Mouse (Mus musculus): Measurements from ENCODE around the gene Oxsm. TPM values are rescaled to one million over a fixed set of nuclear protein-coding genes. Genes with fewer than 3 reads are reported as not detected.

Oxsm gene
- total RNA-seq, 4 experiments from 2014 or later: 10.2 to 13.0 (median 12.2) TPM

- no peak for DNase-seq (ENCODE audit: low spot score in 2 of 2)
Observed at GRCm38 (mm10) chr14:16242193-16242815, 7.3 kb downstream of the Oxsm start.

DNA sequence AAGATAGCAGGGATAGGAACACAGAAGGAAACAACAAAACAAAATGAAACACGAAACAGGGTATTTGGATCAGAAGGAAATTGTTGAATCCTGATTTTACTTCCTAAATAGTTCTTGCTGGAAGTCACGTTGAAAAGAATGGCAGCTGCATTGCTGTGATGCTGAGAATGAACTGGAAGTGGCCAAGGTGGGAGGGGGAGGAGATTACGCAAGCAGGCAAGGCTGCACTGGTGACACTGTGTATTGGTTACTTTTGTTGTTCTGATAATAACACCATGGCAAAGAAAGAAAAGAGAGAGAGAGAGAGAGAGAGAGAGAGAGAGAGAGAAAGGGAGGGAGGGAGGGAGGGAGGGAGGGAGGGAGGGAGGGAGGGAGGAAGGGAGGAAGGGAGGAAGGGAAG lies 13.1 kb downstream of the Oxsm start:
- no peak for DNase-seq (ENCODE audit: low spot score in 2 of 2)

DNA sequence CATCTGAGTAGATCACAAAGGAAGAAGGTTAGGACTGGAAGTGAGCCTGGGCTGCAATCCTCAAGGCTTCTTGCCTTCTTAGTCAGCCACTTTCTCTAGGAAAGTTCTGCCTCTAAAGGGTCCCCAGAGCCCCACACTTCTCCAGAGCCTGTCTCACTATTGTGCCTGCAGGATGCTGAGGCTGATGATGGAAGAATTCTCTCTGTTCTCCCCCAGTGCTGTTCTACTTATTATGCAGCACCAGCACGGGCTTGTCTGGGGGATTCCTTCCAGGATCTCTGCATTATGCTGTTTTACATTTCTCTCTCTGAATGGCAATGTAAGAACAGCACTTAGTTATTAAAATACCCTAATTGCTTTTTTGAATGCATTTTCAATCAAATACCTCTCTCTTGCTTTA lies 16.1 kb downstream of the Oxsm start:
- no peak for DNase-seq (ENCODE audit: low spot score in 2 of 2)

DNA sequence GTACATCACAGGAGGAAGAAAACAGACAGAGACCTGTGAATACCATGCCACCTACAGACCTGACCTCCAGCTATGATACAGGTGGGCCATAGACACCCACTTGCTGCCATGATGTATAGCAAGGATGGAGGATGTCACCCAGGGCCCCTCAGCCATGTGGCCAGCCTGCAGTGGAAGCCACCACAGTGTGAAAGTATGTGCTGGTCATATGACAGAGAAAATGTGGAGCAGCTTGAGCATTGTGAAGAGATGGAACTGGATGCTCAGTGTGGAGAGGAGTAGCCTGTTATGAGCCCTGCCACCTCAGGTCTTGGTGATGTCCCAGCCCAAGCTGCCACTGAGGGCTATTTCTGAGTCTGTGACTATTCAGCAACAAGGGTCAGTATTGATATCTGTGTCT lies 19.0 kb downstream of the Oxsm start:
- DNase-seq (ENCODE audit: low spot score in 2 of 2): no peak

DNA sequence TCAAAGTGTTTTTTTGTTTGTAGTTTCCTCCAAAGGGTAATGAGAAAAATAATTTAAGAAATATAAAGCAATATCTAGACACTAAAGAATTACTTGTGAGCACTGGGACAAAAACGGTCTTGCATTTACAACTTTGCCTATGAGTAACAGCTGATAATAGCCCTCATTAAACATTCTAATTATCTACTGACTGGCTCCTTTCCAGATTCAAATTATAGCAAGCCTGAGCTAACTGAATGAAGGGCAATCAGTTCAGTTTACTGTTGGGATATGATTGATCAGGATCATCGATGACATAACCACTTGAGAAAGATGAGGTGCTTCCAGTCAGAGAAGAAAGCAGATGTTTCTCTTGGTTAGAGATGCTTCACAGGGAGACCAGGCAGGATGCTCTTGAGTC lies 20.2 kb downstream of the Oxsm start:
- DNase-seq (ENCODE audit: low spot score in 2 of 2): no peak

DNA sequence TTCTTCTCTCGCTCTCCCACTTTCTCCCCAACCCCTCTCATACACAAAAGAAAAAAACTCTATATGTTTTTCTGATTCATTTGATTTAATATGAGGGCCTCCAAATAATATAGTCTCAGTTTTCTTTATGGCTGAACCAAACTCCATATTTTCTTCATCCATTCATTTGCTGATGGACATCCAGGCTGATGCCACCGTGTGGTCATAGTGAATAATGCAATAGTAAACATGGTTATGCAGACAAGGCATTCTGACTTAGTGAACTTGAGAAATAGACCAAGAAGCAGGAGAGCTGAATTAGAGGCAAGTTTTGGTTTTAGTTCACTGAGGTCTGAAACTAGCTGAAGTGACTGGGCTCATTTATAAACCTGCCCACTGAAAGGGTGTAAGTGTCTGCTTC lies 30.6 kb downstream of the Oxsm start:
- DNase-seq (ENCODE audit: low spot score in 2 of 2): no peak

- no peak for DNase-seq (ENCODE audit: low spot score in 2 of 2)
Observed at GRCm38 (mm10) chr14:16207722-16208121, 41.9 kb downstream of the Oxsm start.

DNA sequence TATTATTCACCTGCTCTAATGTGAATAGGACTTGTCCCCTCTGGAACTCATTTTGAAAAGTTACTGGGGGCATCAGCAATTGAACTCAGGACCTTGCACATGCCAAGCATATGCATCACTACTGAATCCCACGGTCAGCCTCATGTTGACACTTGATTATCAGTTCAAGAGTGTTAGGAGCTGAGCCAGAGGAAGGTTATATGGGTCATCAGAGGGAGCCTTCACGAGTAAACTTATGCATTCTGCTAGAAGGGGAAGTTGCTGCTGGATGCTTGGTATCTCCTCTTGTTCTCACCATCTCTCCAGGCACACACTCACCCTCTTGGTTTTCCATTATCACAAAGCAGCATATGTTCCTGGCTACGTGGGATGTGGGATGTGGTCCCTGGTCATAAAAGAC lies 47.9 kb downstream of the Oxsm start:
- DNase-seq (ENCODE audit: low spot score in 2 of 2): no peak

- no peak for DNase-seq (ENCODE audit: low spot score in 2 of 2)
Observed at GRCm38 (mm10) chr14:16200969-16201638, 48.5 kb downstream of the Oxsm start.

- DNase-seq (ENCODE audit: low spot score in 2 of 2): no peak
Observed at GRCm38 (mm10) chr14:16200220-16200912, 49.2 kb downstream of the Oxsm start.

DNA sequence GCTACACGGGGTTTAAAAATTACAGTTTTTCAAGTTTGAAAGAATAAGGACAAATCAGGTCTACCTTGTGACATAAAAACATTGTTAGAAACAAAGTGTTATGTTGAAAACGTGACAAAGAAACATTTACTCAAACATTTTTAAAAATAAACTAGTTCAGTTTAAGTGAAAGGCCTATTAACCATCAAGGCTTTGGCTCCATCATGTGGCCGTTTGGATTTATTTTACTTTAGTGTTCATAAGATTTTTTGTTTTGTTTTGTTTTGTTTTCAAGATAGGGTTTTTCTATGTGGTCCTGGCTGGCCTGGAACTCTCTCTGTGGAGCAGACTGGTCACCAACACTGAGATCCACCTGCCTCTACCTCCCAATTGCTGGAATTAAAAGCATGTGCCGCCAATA lies 53.1 kb downstream of the Oxsm start:
- DNase-seq (ENCODE audit: low spot score in 2 of 2): no peak

- no peak for DNase-seq (ENCODE audit: low spot score in 2 of 2)
Observed at GRCm38 (mm10) chr14:16195486-16195885, 54.1 kb downstream of the Oxsm start.

DNA sequence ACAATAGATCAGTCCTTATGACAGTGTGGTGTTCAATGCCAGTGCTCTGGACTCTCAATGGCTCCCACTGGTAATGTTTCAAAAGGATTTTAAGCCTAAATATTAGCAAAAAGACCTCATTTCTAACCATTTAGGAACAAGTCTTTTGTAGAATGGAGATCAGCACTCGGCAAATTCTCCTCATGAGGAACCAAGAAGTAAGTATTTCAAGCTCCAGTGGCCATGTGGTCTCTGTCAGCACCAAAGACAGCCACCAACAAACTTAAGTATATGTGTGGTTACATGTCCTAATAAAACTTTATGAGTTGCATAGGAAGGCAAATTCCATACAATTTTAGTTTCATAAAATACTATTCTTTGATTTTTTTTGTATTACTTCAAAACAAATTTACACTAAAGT lies 55.5 kb downstream of the Oxsm start:
- no peak for DNase-seq (ENCODE audit: low spot score in 2 of 2)

- no peak for DNase-seq (ENCODE audit: low spot score in 2 of 2)
Observed at GRCm38 (mm10) chr14:16189142-16189541, 60.5 kb downstream of the Oxsm start.

Other genes with a start within 250 kb of the Oxsm start
- 10 to 100 TPM; 42.2 to 51.3 (median 47.6) TPM for gene Ngly1, start 528 bp downstream of the Oxsm start, total RNA-seq (2022)
- 10 to 100 TPM; 24.4 to 36.3 (median 29.6) TPM for gene Top2b, start 115.4 kb upstream of the Oxsm start, total RNA-seq (2022)

Data from gastrocnemius, adult 8-10 months (tissue).